Mouse (Mus musculus) embryonic fibroblast, embryonic 13.5 days (primary cell): ENCODE results near the gene Gad1.

ENCODE experiments used
- CTCF ChIP-seq: IDR thresholded peaks from 2 replicates; pipeline ENCODE4 v1.5.1; 2011; ENCODE audit warnings: mild to moderate bottlenecking, control low read depth, low read length, moderate library complexity, borderline replicate concordance; ENCODE audit not compliant: insufficient read depth
- POLR2A ChIP-seq: IDR thresholded peaks from 2 replicates; pipeline ENCODE4 v1.6.1; 2011; ENCODE audit warnings: low read depth, mild to moderate bottlenecking, control low read depth, low read length, moderate library complexity

GRCm38 (mm10) chr2:70645266-70645780 lies 92.5 kb downstream of the Gad1 start:
- TF ChIP-seq POLR2A (no peak), CTCF (no peak)
